Mouse (Mus musculus): ENCODE data around the gene Gprin1. TPM values are rescaled to one million over a fixed set of nuclear protein-coding genes. Genes with fewer than 3 reads are reported as not detected.
"Not testable (repeated sequence)": the region's sequence is repeated elsewhere in the genome, so short reads cannot be mapped to it uniquely, and the experiment has no call there.

Gprin1 gene
- 1 to 10 TPM; 2.5 to 3.2 TPM for total RNA-seq (2021)
- long read RNA-seq, experiment 1, full-length matches to known transcripts, result 2 of 3 reads
- long read RNA-seq, experiment 1, partial matches to known transcripts, result 0 of 3 reads
- long read RNA-seq, experiment 1, other reads (novel, unspliced or antisense), result 1 of 3 reads
- long read RNA-seq, experiment 2, partial matches to known transcripts, result 0 of 1 reads
- long read RNA-seq, experiment 2, other reads (novel, unspliced or antisense), result 1 of 1 reads

- DNase-seq (ENCODE audit: low spot score in 2 of 2), result no peak
These were observed at the start of gene Gprin1 for GRCm38 (mm10) chr13:54749864-54750411. TSS of gene Gprin1 (minus strand) at chr13:54749874.

GRCm38 (mm10) chr13:54798740-54799139 is 49.1 kb upstream of the Gprin1 start:
- no peak for DNase-seq (ENCODE audit: low spot score in 2 of 2)

GRCm38 (mm10) chr13:54797861-54798643 is 48.4 kb upstream of the Gprin1 start:
- DNase-seq (ENCODE audit: low spot score in 2 of 2), result no peak

DNA sequence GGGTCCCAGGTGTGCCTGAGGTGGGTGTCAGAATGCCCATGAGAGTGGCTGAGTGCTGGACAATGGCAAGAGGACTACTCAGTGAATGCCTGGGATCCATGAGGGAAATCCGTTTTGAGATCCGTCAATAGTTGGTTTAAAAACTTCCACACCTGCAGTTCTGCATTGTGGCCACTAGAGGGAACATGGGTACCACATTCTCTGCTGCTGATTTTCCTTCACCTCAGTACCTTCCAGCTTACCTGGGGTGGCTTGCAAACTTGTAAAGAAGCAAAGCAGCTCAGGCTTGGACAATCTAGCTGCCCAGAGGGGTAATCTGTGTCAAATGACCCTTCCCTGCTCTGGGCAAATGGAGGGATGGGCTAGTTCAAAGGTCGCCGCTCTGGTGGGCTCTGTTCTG is 47.7 kb upstream of the Gprin1 start:
- DNase-seq (ENCODE audit: low spot score in 2 of 2), result no peak

DNA sequence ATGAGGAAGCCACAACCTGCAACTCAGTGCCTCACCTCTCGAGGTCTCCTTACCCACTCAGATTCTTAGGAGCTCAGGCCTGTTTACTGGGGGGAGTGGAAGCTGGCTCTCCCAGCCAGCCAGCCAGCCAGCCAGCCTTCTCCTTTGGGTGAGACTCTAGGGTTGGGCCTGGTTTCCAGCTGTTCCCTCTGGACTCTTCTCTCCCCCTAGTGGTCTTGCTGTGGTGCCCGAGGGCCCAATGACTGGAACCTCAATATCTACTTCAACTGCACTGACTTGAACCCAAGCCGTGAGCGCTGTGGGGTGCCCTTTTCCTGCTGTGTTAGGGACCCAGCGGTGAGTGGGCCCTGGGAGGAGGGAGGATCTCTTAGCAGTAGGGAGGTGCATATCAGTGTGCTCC is 45.2 kb upstream of the Gprin1 start:
- no peak for DNase-seq (ENCODE audit: low spot score in 2 of 2)

- DNase-seq (ENCODE audit: low spot score in 2 of 2), result no peak
These were observed 44.4 kb upstream of the Gprin1 start for GRCm38 (mm10) chr13:54794002-54794577.

DNA sequence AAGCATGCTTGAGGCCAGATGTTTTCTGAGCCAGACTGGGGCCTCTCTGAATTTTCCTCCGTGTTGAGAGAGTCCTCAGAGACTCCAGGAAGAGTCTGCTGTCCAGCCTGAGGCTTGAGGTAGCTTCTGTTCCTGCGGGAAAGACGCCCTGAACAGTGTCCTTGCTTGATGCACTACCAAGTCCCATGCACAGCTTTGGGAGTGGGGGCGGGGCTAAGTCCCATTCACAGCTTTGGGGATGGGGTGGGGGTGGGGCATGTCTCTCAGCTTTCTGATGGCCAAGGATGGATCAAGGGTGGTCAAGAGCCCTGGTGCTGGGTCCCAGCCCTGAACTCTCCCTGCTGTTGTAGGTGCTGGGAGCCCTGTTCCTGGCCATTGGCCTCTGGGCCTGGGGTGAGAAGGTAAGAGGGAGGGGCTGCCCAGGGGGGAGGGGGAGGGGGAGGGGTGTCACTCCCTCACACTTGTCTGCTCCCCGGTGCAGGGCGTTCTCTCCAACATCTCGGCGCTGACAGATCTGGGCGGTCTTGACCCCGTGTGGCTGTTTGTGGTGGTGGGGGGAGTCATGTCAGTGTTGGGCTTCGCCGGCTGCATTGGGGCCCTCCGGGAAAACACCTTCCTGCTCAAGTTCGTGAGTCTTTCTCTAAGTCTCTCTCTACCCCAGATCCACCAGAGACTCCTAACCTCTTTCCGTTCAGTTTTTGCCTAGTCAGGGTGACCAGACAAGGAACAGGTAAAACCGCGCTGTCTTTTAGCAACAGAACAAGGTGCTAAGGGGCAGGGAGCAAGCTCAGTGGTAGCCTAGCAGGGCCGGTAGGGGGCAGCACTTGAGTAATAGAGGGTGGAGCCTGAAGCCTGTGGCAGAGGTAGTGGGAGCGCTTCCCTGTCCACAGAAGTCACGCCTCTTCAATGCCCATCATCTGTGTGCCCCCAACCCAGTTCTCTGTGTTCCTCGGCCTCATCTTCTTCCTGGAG is 42.9 kb upstream of the Gprin1 start:
- no peak for DNase-seq (ENCODE audit: low spot score in 2 of 2)

- peak; percentile 37 to 57 for DNase-seq (ENCODE audit: low spot score in 2 of 2)
These were observed 40.1 kb upstream of the Gprin1 start for GRCm38 (mm10) chr13:54789561-54790397.

DNA sequence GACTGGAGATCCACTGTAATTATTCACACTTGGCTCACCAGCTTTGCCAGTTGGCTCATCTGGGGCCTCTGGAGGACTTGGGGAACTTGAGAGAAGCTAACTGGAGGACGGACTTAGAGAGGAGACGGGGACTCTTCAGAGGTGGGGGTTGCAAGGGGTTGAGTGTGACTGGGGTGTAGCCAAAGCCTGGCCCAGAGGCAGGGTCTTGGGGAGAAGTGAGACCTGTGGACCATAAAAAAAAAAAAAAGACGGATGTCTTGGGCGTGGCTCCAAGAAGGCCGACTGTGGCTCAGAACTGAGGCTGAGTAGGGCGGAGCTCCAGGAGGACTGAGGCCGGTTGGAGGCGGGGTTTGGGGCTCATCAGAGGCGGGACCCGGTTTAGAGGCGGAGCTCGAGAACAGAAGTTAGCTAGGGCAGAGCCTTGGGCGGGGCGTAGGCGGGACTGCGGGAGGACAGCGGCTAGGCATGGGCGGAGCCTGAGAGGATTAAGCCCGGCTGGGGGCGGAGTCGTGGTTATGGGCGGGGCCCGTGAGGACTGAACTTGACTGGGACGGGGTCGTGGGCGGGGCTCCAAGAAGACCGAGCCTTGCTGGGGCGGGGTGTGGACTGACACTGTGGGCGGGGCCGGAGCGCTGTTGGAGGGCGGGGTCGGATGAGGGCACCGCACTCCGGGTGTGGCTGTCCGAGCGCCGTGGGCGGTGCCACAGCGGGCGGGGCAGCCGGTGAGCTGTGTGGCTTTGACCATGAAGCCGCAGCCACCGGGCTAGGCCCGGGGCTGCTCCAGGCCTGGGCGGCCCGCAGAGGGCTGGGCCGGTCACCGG is 39.3 kb upstream of the Gprin1 start, which contains the start of gene Tspan17:
Tspan17 (plus strand) TSS at position 638 of the 821 bp plus-strand sequence.
- DNase-seq (ENCODE audit: low spot score in 2 of 2), result peak; percentile 95 to 96

DNA sequence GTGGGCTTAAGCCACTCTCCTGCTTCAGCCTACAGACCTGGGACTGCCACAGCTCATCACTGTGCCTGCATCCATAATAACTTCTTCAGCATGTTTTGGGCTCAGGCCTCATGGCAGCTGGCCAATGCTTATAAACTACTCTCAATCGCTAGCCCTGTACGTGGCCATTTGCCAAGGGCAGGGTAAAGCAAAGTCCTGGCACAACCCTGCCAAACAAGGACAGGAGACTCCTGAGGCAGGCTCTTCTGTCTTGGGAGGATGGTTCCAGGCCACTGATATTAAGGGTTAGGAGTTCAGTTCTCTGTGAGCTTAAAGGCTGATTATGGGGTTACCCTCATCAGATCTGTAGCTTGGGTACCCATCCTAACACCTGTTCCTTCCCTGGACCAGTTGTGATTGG is 37.9 kb upstream of the Gprin1 start:
- not testable (repeated sequence) for DNase-seq (ENCODE audit: low spot score in 2 of 2)

GRCm38 (mm10) chr13:54783698-54784097 is 34.0 kb upstream of the Gprin1 start, which contains the start of gene Eif4e1b:
TSS of gene Eif4e1b (plus strand) at chr13:54783998.
- DNase-seq (ENCODE audit: low spot score in 2 of 2), result no peak

DNA sequence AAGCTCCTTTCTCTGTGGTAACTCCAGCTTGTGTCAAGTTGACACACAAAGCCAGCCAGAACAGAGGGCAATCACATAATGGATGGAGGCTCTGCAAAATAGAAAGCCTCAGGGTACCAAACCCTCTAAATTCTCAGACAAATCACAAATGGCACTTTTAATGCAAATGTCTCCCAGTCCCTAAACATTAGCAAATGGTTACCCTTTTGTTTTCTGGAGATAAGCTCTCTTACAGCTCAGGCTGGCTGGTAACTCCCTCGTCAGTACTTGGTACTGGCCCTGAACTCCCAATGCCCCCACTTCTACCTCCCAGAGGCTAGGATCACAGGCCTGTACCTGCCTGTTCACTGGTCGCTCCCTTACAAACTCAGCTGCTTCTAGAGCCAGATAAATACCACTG is 33.6 kb upstream of the Gprin1 start:
- no peak for DNase-seq (ENCODE audit: low spot score in 2 of 2)

DNA sequence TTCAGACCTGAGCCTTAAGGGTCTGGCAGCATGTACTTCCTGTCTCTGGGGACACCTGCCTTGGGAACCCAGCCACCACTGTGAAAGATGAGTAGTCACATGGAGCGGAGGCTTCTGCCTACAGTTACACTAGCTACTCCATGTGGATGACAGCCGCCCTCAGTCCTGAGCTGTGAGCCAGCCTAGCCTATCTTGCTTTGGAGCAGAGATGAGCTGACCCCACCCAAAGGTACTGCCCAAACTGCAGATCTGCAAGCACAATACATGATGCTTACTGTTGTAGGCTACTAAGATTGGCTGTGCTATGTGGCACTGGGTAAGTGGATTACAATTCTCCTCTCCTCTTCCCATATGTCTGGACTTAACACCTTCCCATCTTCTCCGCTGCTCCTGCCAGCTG is 31.4 kb upstream of the Gprin1 start:
- DNase-seq (ENCODE audit: low spot score in 2 of 2), result no peak

GRCm38 (mm10) chr13:54780592-54780991 is 30.9 kb upstream of the Gprin1 start:
- DNase-seq (ENCODE audit: low spot score in 2 of 2), result no peak

DNA sequence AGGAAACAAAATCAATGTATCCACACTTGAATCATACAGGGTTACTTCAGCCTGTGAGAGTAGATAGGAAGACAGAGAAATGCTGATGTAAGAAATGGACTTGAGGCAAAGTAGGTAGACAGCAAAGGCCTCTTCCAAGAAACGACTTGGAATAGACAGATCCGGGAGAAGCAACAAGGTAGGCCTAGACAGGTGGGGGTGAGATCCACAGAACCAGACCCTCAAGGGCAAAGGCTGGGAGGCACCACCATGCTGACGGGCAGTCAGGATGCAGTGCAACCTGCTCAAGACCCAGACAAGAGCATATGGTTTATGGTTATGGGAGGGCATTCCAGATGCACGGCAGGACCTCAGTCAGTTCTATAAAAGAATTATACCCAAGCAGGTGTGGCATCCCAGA is 17.3 kb upstream of the Gprin1 start:
- no peak for DNase-seq (ENCODE audit: low spot score in 2 of 2)

DNA sequence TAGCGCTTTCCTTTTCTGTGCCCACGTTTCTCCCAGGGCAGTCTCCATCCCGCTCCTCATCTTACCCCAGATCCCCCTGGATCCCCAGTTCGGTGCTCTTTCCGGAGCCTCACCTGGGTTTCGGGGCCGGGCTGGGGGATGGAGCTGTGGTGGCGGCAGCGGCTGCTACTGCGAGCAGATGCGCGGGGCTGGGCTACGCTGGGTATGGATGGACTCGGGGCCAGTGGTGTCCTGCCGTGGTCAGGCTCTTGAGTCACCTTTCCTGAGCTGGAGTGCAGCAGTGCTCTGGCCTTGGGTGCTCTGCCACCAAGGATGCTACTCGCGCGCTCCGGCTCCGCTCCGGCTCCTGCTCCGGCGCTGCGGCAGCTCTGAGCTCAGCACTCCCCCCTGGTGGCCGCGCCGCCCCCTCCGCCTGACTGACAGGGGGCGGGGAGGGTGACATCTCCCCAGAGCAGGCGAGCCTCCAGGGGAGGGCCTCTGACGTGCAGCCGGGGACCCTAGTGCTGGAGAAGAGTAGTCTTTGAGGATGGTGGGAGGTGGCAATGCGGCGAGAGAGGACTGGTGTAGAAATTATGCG is 16.6 kb upstream of the Gprin1 start, which contains the start of gene Sncb:
Sncb (minus strand) TSS at position 404 of the 577 bp plus-strand sequence.
- peak; percentile 55 to 67 for DNase-seq (ENCODE audit: low spot score in 2 of 2)

- no peak for DNase-seq (ENCODE audit: low spot score in 2 of 2)
These were observed 15.9 kb upstream of the Gprin1 start for GRCm38 (mm10) chr13:54765281-54766191.

Data from adrenal gland, adult 18-20 months (tissue).